16 mouse cellular contexts compared by ENCODE assay signal in the genomic region with DNA sequence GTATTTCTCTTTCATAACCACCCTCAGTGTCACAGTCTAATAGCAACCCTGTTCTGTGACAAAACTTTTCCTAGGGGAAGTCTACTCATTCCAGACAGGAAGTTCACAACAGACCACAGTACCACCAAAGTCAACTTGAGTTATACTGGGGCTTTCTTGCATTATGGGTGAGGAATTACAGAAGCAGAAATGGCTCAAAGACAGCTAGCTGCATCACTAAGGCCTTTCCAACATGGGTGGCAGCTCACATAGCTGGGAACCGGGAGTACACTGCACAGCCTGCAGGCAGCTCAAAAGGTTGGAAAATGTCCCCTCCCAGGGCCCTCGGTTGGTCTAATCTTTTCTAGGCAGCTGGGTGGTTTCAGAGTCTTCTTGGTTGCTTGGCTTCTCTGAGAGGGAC.
"Had no signal": no experiment of that assay in that cellular context is flagged by ENCODE, and none has a peak within 500 bp of the region (broad histone marks: within the 10 kb centered on the region; RNA-seq: fewer than 3 reads in every experiment).

No protein-coding gene starts in this region.

- H3K27me3 ChIP-seq: neural tube, embryonic 13.5 days; neural tube, embryonic 15.5 days; stomach, embryonic 15.5 days had no signal

- H3K4me3 ChIP-seq: neural tube, embryonic 13.5 days; neural tube, embryonic 15.5 days; stomach, embryonic 15.5 days had no signal

- H3K4me1 ChIP-seq: stomach, embryonic 15.5 days had no signal

- H3K27ac ChIP-seq: neural tube, embryonic 13.5 days; neural tube, embryonic 15.5 days; stomach, embryonic 15.5 days; stomach, postnatal 0 days had no signal

- DNase-seq: retina, postnatal 1 day; right cerebral cortex, adult 18-20 months; right cerebral cortex, postnatal 14 days; right cerebral cortex, postnatal 25 days; right cerebral cortex, postnatal 4 days; spleen, adult 18-20 months; thymus, adult 18-20 months; thymus, adult 2 months; thymus, postnatal 14 days; thymus, postnatal 25 days; thymus, postnatal 36 days; thymus, postnatal 4 days had no signal

- H3K9ac ChIP-seq: neural tube, embryonic 13.5 days; neural tube, embryonic 15.5 days; stomach, embryonic 15.5 days had no signal

- H3K9me3 ChIP-seq: neural tube, embryonic 13.5 days; neural tube, embryonic 15.5 days; stomach, embryonic 15.5 days had no signal

- H3K4me2 ChIP-seq: neural tube, embryonic 13.5 days; neural tube, embryonic 15.5 days; stomach, embryonic 15.5 days had no signal

- H3K36me3 ChIP-seq: stomach, embryonic 15.5 days had no signal
